Mouse (Mus musculus) fibroblast of lung, adult 2 months (primary cell): ENCODE results near the gene Rilp.

Experiments used
- DNase-seq: peaks from one replicate; pipeline ENCODE4 v3.0.0-alpha.2; 2011; ENCODE audit warnings: low read depth

The Rilp gene

GRCm38 (mm10) chr11:75558101-75558500 is 48.2 kb downstream of the Rilp start:
- DNase-seq: no peak

GRCm38 (mm10) chr11:75559870-75560504 is 50.1 kb downstream of the Rilp start:
- no peak for DNase-seq

GRCm38 (mm10) chr11:75560530-75561409 is 50.9 kb downstream of the Rilp start:
- no peak for DNase-seq

GRCm38 (mm10) chr11:75561410-75561791 is 51.5 kb downstream of the Rilp start:
- DNase-seq: no peak
